ENCODE assay signal across 20 mouse cellular contexts in the genomic region with DNA sequence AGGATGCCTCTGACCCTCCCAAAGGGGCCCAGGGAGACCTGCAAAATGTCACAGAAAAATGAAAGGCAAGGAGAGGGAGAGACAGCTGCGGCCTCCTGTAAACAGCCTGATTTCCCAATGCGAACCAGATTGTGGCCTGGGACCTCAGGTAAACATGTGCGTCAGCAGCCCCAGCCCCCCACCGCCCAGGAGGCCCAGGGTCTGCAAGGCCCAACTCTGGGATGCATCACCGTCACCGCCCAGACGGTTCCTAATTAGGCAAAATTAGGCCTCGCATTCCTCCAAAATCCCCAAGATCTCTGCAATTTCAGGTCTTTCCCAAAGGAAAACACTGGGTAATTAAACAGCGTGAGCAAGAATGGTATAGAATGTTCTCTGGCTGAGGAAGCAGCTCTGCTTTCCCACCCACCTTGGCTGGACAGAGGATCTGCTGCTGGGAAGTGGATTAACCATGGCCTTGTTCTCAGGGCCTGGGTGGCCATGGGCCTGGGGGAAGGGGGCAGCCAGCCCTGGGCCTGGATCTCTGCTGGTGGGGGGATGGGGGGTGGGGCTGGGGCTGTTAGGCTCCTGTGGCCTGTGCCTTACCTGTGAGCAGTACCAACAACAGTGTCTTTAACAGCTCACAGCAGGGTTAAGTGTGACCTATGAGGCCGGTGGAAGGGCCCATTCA. TPM values are rescaled to one million over a fixed set of nuclear protein-coding genes. Genes with fewer than 3 reads are reported as not detected.
A peak's percentile ranks its signal among the peaks of the same experiment; 100 is the strongest.
DNase-seq lines count a peak whose midpoint lies in the region; ATAC-seq lines count a peak whose summit lies in the region.
"Not testable (repeated sequence)": the region's sequence is repeated elsewhere in the genome, so short reads cannot be mapped to it uniquely, and the experiment has no call there.
"Had no signal": no experiment of that assay in that cellular context is flagged by ENCODE, and none has a peak within 500 bp of the region (broad histone marks: within the 10 kb centered on the region; RNA-seq: fewer than 3 reads in every experiment).

No protein-coding gene starts in this region.

- not testable (repeated sequence) for H3K9me3 ChIP-seq in embryonic facial prominence, embryonic 12.5 days; heart, embryonic 10.5 days; heart, embryonic 16.5 days (replicated peaks; ENCODE audit: control insufficient read depth, low read length); hindbrain, embryonic 14.5 days (ENCODE audit: control insufficient read depth, low read length); limb, embryonic 11.5 days (ENCODE audit: control insufficient read depth, low read length); midbrain, embryonic 10.5 days (replicated peaks); stomach, embryonic 16.5 days (replicated peaks; ENCODE audit: control insufficient read depth, low read length)

- H3K4me2 ChIP-seq in embryonic facial prominence, embryonic 12.5 days (replicated peaks); heart, embryonic 16.5 days (ENCODE audit: low read depth, low read length); hindbrain, embryonic 14.5 days (replicated peaks); limb, embryonic 11.5 days (ENCODE audit: low read depth, severe bottlenecking); stomach, embryonic 16.5 days (ENCODE audit: low read depth, low read length): not testable (repeated sequence)

- ATAC-seq in embryonic facial prominence, embryonic 12.5 days (ENCODE audit: insufficient number of reproducible peaks, insufficient read depth, low FRiP score, low TSS enrichment) = peak; percentile 77
- not testable (repeated sequence) for ATAC-seq in heart, embryonic 16.5 days (replicated peaks; ENCODE audit: extremely low read depth, insufficient read depth, low FRiP score); hindbrain, embryonic 14.5 days (ENCODE audit: low FRiP score); stomach, embryonic 16.5 days (ENCODE audit: insufficient read depth, low FRiP score)
- peak; percentile 71 for ATAC-seq in limb, embryonic 11.5 days (ENCODE audit: insufficient number of reproducible peaks, low FRiP score, low TSS enrichment, low read depth)

- H3K27ac ChIP-seq in embryonic facial prominence, embryonic 12.5 days = peak overlapping the region; percentile 80
- peak overlapping the region; percentile 85 for H3K27ac ChIP-seq in heart, embryonic 10.5 days
- H3K27ac ChIP-seq in heart, embryonic 16.5 days (ENCODE audit: low read length) = peak overlapping the region; percentile 20; the same call in 1 of the 2 replicates
- 0 out of 2 replicates have a peak overlapping the region, but pooled peaks have one; percentile 9 for H3K27ac ChIP-seq in hindbrain, embryonic 14.5 days
- H3K27ac ChIP-seq in limb, embryonic 11.5 days (replicated peaks; ENCODE audit: low read depth, low read length) = peak overlapping the region; percentile 53
- peak overlapping the region; percentile 52; the same call in 1 of the 2 replicates for H3K27ac ChIP-seq in midbrain, embryonic 10.5 days (replicated peaks)
- H3K27ac ChIP-seq in stomach, embryonic 16.5 days (ENCODE audit: low read length) = peak overlapping the region; percentile 87

- peaks cover 23% of the 10 kb centered on the region; the same call in 1 of the 2 replicates for H3K4me1 ChIP-seq in embryonic facial prominence, embryonic 12.5 days
- H3K4me1 ChIP-seq in heart, embryonic 10.5 days = peaks cover 72% of the 10 kb centered on the region
- not testable (repeated sequence) for H3K4me1 ChIP-seq in heart, embryonic 16.5 days (ENCODE audit: control insufficient read depth, insufficient read depth, low read length); limb, embryonic 11.5 days (ENCODE audit: control insufficient read depth, insufficient read depth, low read length)
- H3K4me1 ChIP-seq in hindbrain, embryonic 14.5 days (replicated peaks; ENCODE audit: control insufficient read depth, insufficient read depth, low read length) = peaks cover 16% of the 10 kb centered on the region; the same call in 1 of the 2 replicates
- H3K4me1 ChIP-seq in midbrain, embryonic 10.5 days = peaks cover 10% of the 10 kb centered on the region
- H3K4me1 ChIP-seq in stomach, embryonic 16.5 days (ENCODE audit: control insufficient read depth, insufficient read depth, low read length) = peaks cover 24% of the 10 kb centered on the region

- WGBS in embryonic facial prominence, embryonic 12.5 days = 26% methylated on average over 6 of the region's 10 CpGs
- WGBS in heart, embryonic 10.5 days = 43% methylated on average over 6 of the region's 10 CpGs
- WGBS in heart, embryonic 16.5 days = 62% methylated on average over 3 of the region's 10 CpGs
- 48% methylated on average over 3 of the region's 10 CpGs for whole genome bisulfite sequencing in hindbrain, embryonic 14.5 days
- 20% methylated on average over 3 of the region's 10 CpGs for WGBS in limb, embryonic 11.5 days
- WGBS in midbrain, embryonic 10.5 days = 57% methylated on average over 7 of the region's 10 CpGs
- 63% methylated on average over 4 of the region's 10 CpGs for WGBS in stomach, embryonic 16.5 days

- not testable (repeated sequence) for H3K27me3 ChIP-seq in embryonic facial prominence, embryonic 12.5 days; heart, embryonic 10.5 days (ENCODE audit: insufficient read depth, poor library complexity, severe bottlenecking); heart, embryonic 16.5 days (ENCODE audit: control insufficient read depth, insufficient read depth, low read length); hindbrain, embryonic 14.5 days (ENCODE audit: control insufficient read depth, insufficient read depth, low read length); limb, embryonic 11.5 days (ENCODE audit: control insufficient read depth, insufficient read depth, low read length); midbrain, embryonic 10.5 days (ENCODE audit: low read depth, poor library complexity, severe bottlenecking); stomach, embryonic 16.5 days (ENCODE audit: control insufficient read depth, insufficient read depth, low read length)

- not testable (repeated sequence) for DNase-seq in heart, embryonic 10.5 days (ENCODE audit: low spot score); hindbrain, embryonic 14.5 days (ENCODE audit: low spot score); limb, embryonic 11.5 days (ENCODE audit: low spot score); midbrain, embryonic 10.5 days (ENCODE audit: low spot score)

- not testable (repeated sequence) for H3K36me3 ChIP-seq in embryonic facial prominence, embryonic 12.5 days; heart, embryonic 10.5 days; heart, embryonic 16.5 days (ENCODE audit: control insufficient read depth, insufficient read depth); hindbrain, embryonic 14.5 days (replicated peaks; ENCODE audit: control insufficient read depth, insufficient read depth); limb, embryonic 11.5 days (ENCODE audit: control insufficient read depth, insufficient read depth, low read length); midbrain, embryonic 10.5 days; stomach, embryonic 16.5 days (ENCODE audit: control insufficient read depth, insufficient read depth, low read length)

- H3K9ac ChIP-seq in embryonic facial prominence, embryonic 12.5 days; heart, embryonic 16.5 days (ENCODE audit: low read length); limb, embryonic 11.5 days (ENCODE audit: low read length): not testable (repeated sequence)
- peak overlapping the region; percentile 39; the same call in 1 of the 2 replicates for H3K9ac ChIP-seq in hindbrain, embryonic 14.5 days
- H3K9ac ChIP-seq in stomach, embryonic 16.5 days (ENCODE audit: low read length) = peak overlapping the region; percentile 16; the same call in 1 of the 2 replicates

- H3K4me3 ChIP-seq in embryonic facial prominence, embryonic 12.5 days; heart, embryonic 10.5 days; heart, embryonic 16.5 days (ENCODE audit: low read length); hindbrain, embryonic 14.5 days (replicated peaks; ENCODE audit: low read length); limb, embryonic 11.5 days (ENCODE audit: low read depth, low read length); midbrain, embryonic 10.5 days; stomach, embryonic 16.5 days (replicated peaks; ENCODE audit: low read length): not testable (repeated sequence)

RNA-seq across cellular contexts. Expression of a gene that starts 18.4 kb away (rescaled TPM):
- not detected in 2 replicates for polyA plus RNA-seq in embryonic facial prominence, embryonic 12.5 days (2016; fragmentation: Nextera tagmentation; extraction: Ambion mirVana)
- polyA plus RNA-seq in heart, embryonic 10.5 days (2016; fragmentation: Nextera tagmentation; extraction: Ambion mirVana) = 0.34 TPM in 1 of 2 replicates, not detected in the other
- polyA plus RNA-seq in heart, embryonic 16.5 days (2015; fragmentation: Nextera tagmentation; extraction: Ambion mirVana) = 0.18 TPM in 1 of 2 replicates, not detected in the other
- polyA plus RNA-seq in hindbrain, embryonic 14.5 days (2014; fragmentation: Nextera tagmentation; extraction: Ambion mirVana) = not detected in 2 replicates
- not detected in 2 replicates for polyA plus RNA-seq in limb, embryonic 11.5 days (2014; fragmentation: Nextera tagmentation; extraction: Ambion mirVana)
- not detected in 2 replicates for polyA plus RNA-seq in midbrain, embryonic 10.5 days (2016; fragmentation: Nextera tagmentation; extraction: Ambion mirVana)
- not detected in 2 replicates for polyA plus RNA-seq in stomach, embryonic 16.5 days (2015; fragmentation: Nextera tagmentation; extraction: Ambion mirVana)
- polyA plus RNA-seq: forebrain, embryonic 14.5 days; hindbrain, embryonic 16.5 days; intestine, embryonic 16.5 days; large intestine, adult 2 months; liver, embryonic 12.5 days; liver, postnatal 0 days; lung, postnatal 0 days; midbrain, embryonic 13.5 days; neural tube, embryonic 14.5 days; Patski; small intestine, adult 2 months; thymus, postnatal 0 days; urinary bladder, adult 2 months had no signal

RNA-seq across cellular contexts. Expression of a gene that starts 24.9 kb away (rescaled TPM):
- not detected in 2 replicates for polyA plus RNA-seq in embryonic facial prominence, embryonic 12.5 days (2016; fragmentation: Nextera tagmentation; extraction: Ambion mirVana)
- polyA plus RNA-seq in heart, embryonic 10.5 days (2016; fragmentation: Nextera tagmentation; extraction: Ambion mirVana) = not detected in 2 replicates
- not detected in 2 replicates for polyA plus RNA-seq in heart, embryonic 16.5 days (2015; fragmentation: Nextera tagmentation; extraction: Ambion mirVana)
- not detected in 2 replicates for polyA plus RNA-seq in hindbrain, embryonic 14.5 days (2014; fragmentation: Nextera tagmentation; extraction: Ambion mirVana)
- not detected in 2 replicates for polyA plus RNA-seq in limb, embryonic 11.5 days (2014; fragmentation: Nextera tagmentation; extraction: Ambion mirVana)
- polyA plus RNA-seq in midbrain, embryonic 10.5 days (2016; fragmentation: Nextera tagmentation; extraction: Ambion mirVana) = not detected in 2 replicates
- polyA plus RNA-seq in stomach, embryonic 16.5 days (2015; fragmentation: Nextera tagmentation; extraction: Ambion mirVana) = not detected in 2 replicates
- polyA plus RNA-seq: forebrain, embryonic 14.5 days; hindbrain, embryonic 16.5 days; intestine, embryonic 16.5 days; large intestine, adult 2 months; liver, embryonic 12.5 days; liver, postnatal 0 days; lung, postnatal 0 days; midbrain, embryonic 13.5 days; neural tube, embryonic 14.5 days; Patski; small intestine, adult 2 months; thymus, postnatal 0 days; urinary bladder, adult 2 months had no signal

RNA-seq across cellular contexts. Expression of a gene that starts 47.6 kb away (rescaled TPM):
- not detected in 2 replicates for polyA plus RNA-seq in embryonic facial prominence, embryonic 12.5 days (2016; fragmentation: Nextera tagmentation; extraction: Ambion mirVana)
- not detected in 2 replicates for polyA plus RNA-seq in heart, embryonic 10.5 days (2016; fragmentation: Nextera tagmentation; extraction: Ambion mirVana)
- not detected in 2 replicates for polyA plus RNA-seq in heart, embryonic 16.5 days (2015; fragmentation: Nextera tagmentation; extraction: Ambion mirVana)
- polyA plus RNA-seq in hindbrain, embryonic 14.5 days (2014; fragmentation: Nextera tagmentation; extraction: Ambion mirVana) = not detected in 2 replicates
- not detected in 2 replicates for polyA plus RNA-seq in limb, embryonic 11.5 days (2014; fragmentation: Nextera tagmentation; extraction: Ambion mirVana)
- polyA plus RNA-seq in midbrain, embryonic 10.5 days (2016; fragmentation: Nextera tagmentation; extraction: Ambion mirVana) = not detected in 2 replicates
- polyA plus RNA-seq in stomach, embryonic 16.5 days (2015; fragmentation: Nextera tagmentation; extraction: Ambion mirVana) = not detected in 2 replicates
- polyA plus RNA-seq: forebrain, embryonic 14.5 days; hindbrain, embryonic 16.5 days; intestine, embryonic 16.5 days; large intestine, adult 2 months; liver, embryonic 12.5 days; liver, postnatal 0 days; lung, postnatal 0 days; midbrain, embryonic 13.5 days; neural tube, embryonic 14.5 days; Patski; small intestine, adult 2 months; thymus, postnatal 0 days; urinary bladder, adult 2 months had no signal

RNA-seq across cellular contexts. Expression of a gene that starts 51.8 kb away (rescaled TPM):
- 2.3 and 2.9 TPM in 2 replicates for polyA plus RNA-seq in embryonic facial prominence, embryonic 12.5 days (2016; fragmentation: Nextera tagmentation; extraction: Ambion mirVana)
- polyA plus RNA-seq in heart, embryonic 10.5 days (2016; fragmentation: Nextera tagmentation; extraction: Ambion mirVana) = 7.7 and 12.5 TPM in 2 replicates
- polyA plus RNA-seq in heart, embryonic 16.5 days (2015; fragmentation: Nextera tagmentation; extraction: Ambion mirVana) = 4.8 and 4.9 TPM in 2 replicates
- polyA plus RNA-seq in hindbrain, embryonic 14.5 days (2014; fragmentation: Nextera tagmentation; extraction: Ambion mirVana) = 6.4 and 7.3 TPM in 2 replicates
- 0.27 and 0.72 TPM in 2 replicates for polyA plus RNA-seq in limb, embryonic 11.5 days (2014; fragmentation: Nextera tagmentation; extraction: Ambion mirVana)
- polyA plus RNA-seq in midbrain, embryonic 10.5 days (2016; fragmentation: Nextera tagmentation; extraction: Ambion mirVana) = 0.41 and 0.50 TPM in 2 replicates
- polyA plus RNA-seq in stomach, embryonic 16.5 days (2015; fragmentation: Nextera tagmentation; extraction: Ambion mirVana) = 3.7 and 5.2 TPM in 2 replicates

Comparison
In these comparisons a context has a peak if more than half of its experiments do, and no peak if none do; other contexts are left out.
1. H3K27ac ChIP-seq: peak in every context shown above with its lines; median percentile 87 in stomach, embryonic 16.5 days; 85 in heart, embryonic 10.5 days; 80 in embryonic facial prominence, embryonic 12.5 days; 53 in limb, embryonic 11.5 days; 52 in midbrain, embryonic 10.5 days; 20 in heart, embryonic 16.5 days; 9 in hindbrain, embryonic 14.5 days.